In genomic region chr13:31620499-31620847, GRCm38 (mm10) we compare ENCODE assay signal across 10 mouse cellular contexts. TPM values are rescaled to one million over a fixed set of nuclear protein-coding genes. Genes with fewer than 3 reads are reported as not detected.
DNase-seq lines count a peak whose midpoint lies in the region; ATAC-seq lines count a peak whose summit lies in the region.
"Had no signal": no experiment of that assay in that cellular context is flagged by ENCODE, and none has a peak within 500 bp of the region (broad histone marks: within the 10 kb centered on the region; RNA-seq: fewer than 3 reads in every experiment).

No protein-coding gene starts in this region.

- peak overlapping the region; percentile 40 for H3K4me2 ChIP-seq in kidney, embryonic 15.5 days
- H3K4me2 ChIP-seq in hindbrain, embryonic 12.5 days (replicated peaks) = 0 out of 2 replicates have a peak overlapping the region, but pooled peaks have one; percentile 15
- H3K4me2 ChIP-seq in midbrain, embryonic 16.5 days (ENCODE audit: low read length) = peak overlapping the region; percentile 8; the same call in 1 of the 2 replicates

- no peak overlapping the region for H3K9ac ChIP-seq in kidney, embryonic 15.5 days
- H3K9ac ChIP-seq in hindbrain, embryonic 12.5 days = no peak overlapping the region
- no peak overlapping the region for H3K9ac ChIP-seq in midbrain, embryonic 16.5 days (ENCODE audit: low read depth, low read length)

- H3K27ac ChIP-seq in kidney, embryonic 15.5 days = no peak overlapping the region
- H3K27ac ChIP-seq in hindbrain, embryonic 12.5 days = no peak overlapping the region
- no peak overlapping the region for H3K27ac ChIP-seq in midbrain, embryonic 16.5 days (ENCODE audit: low read length)

- H3K4me1 ChIP-seq in kidney, embryonic 15.5 days = peaks cover 39% of the 10 kb centered on the region
- H3K4me1 ChIP-seq in hindbrain, embryonic 12.5 days = peaks cover 21% of the 10 kb centered on the region
- H3K4me1 ChIP-seq in midbrain, embryonic 16.5 days (ENCODE audit: control insufficient read depth, insufficient read depth, low read length) = peaks cover 12% of the 10 kb centered on the region

- H3K27me3 ChIP-seq in kidney, embryonic 15.5 days = peaks cover 99% of the 10 kb centered on the region
- peaks cover 98% of the 10 kb centered on the region for H3K27me3 ChIP-seq in hindbrain, embryonic 12.5 days
- peaks cover 77% of the 10 kb centered on the region for H3K27me3 ChIP-seq in midbrain, embryonic 16.5 days (ENCODE audit: control insufficient read depth, insufficient read depth, low read depth, low read length)

- 1% methylated on average over 10 of the region's 10 CpGs for WGBS in kidney, embryonic 15.5 days
- WGBS in hindbrain, embryonic 12.5 days = 0% methylated on average over 10 of the region's 10 CpGs
- under 1% methylated on average over 10 of the region's 10 CpGs for WGBS in midbrain, embryonic 16.5 days

- DNase-seq in kidney, adult 9 months = no peak
- DNase-seq in ZHBTc4 (ENCODE audit: low read depth, low spot score) = peak; percentile 29
- no peak for DNase-seq in left cerebral cortex, adult 11 months (ENCODE audit: low spot score)
- no peak for DNase-seq in testis, postnatal 14 days (ENCODE audit: low spot score)
- DNase-seq: adrenal gland, adult 8-10 months; cerebellum, adult 18-20 months; left cerebral cortex, postnatal 4 days had no signal

- H3K4me3 ChIP-seq in kidney, embryonic 15.5 days (replicated peaks) = peak overlapping the region; percentile 11
- H3K4me3 ChIP-seq in hindbrain, embryonic 12.5 days = peak overlapping the region; percentile 4; the same call in 1 of the 2 replicates
- no peak overlapping the region for H3K4me3 ChIP-seq in midbrain, embryonic 16.5 days (ENCODE audit: low read depth, low read length)

- H3K9me3 ChIP-seq in kidney, embryonic 15.5 days (replicated peaks) = no peaks in the 10 kb centered on the region
- H3K9me3 ChIP-seq in hindbrain, embryonic 12.5 days (replicated peaks) = no peaks in the 10 kb centered on the region
- H3K9me3 ChIP-seq in midbrain, embryonic 16.5 days (replicated peaks; ENCODE audit: control insufficient read depth, low read length, poor library complexity, severe bottlenecking) = 0 out of 2 replicates have a peak, but pooled peaks cover 2% of the 10 kb centered on the region

- no peaks in the 10 kb centered on the region for H3K36me3 ChIP-seq in kidney, embryonic 15.5 days
- no peaks in the 10 kb centered on the region for H3K36me3 ChIP-seq in hindbrain, embryonic 12.5 days
- no peaks in the 10 kb centered on the region for H3K36me3 ChIP-seq in midbrain, embryonic 16.5 days (ENCODE audit: control insufficient read depth, insufficient read depth, low read length)

- ATAC-seq in kidney, embryonic 15.5 days (replicated peaks; ENCODE audit: low FRiP score) = no peak
- no peak for ATAC-seq in hindbrain, embryonic 12.5 days (ENCODE audit: low FRiP score)
- ATAC-seq in midbrain, embryonic 16.5 days = no peak

RNA-seq across cellular contexts. Expression of gene Foxf2, which starts 5.1 kb away (rescaled TPM):
- 0.24 and 0.27 TPM in 2 replicates for polyA plus RNA-seq in kidney, embryonic 15.5 days (2015; fragmentation: Nextera tagmentation; extraction: Ambion mirVana)
- polyA plus RNA-seq in hindbrain, embryonic 12.5 days (2016; fragmentation: Nextera tagmentation; extraction: Ambion mirVana) = 9.4 and 9.5 TPM in 2 replicates
- 4.1 and 4.6 TPM in 2 replicates for polyA plus RNA-seq in midbrain, embryonic 16.5 days (2015; fragmentation: Nextera tagmentation; extraction: Ambion mirVana)
